Mouse (Mus musculus): ENCODE results near the gene Pard3.

Pard3 gene

GRCm38 (mm10) chr8:127603062-127603461 is 539.4 kb downstream of the Pard3 start:
- Histone ChIP-seq H3K4me1 (replicated peaks; ENCODE audit: low read depth, low read length) (no peaks in the 10 kb centered on the region), H3K4me3 (replicated peaks; ENCODE audit: low read length) (no peak overlapping the region), H3K9me3 (ENCODE audit: low read length) (peaks cover 4% of the 10 kb centered on the region; the same call in 1 of the 2 replicates), H3K27me3 (ENCODE audit: insufficient read depth, low read length) (no peaks in the 10 kb centered on the region), H3K36me3 (ENCODE audit: insufficient read depth, low read length) (peaks cover 13% of the 10 kb centered on the region)
- TF ChIP-seq CTCF (conservative IDR thresholded peaks at IDR 0.05; ENCODE audit: low read length) = no peak

- Histone ChIP-seq H3K27me3 (ENCODE audit: insufficient read depth, low read length) (no peaks in the 10 kb centered on the region), H3K4me1 (replicated peaks; ENCODE audit: low read depth, low read length) (no peaks in the 10 kb centered on the region), H3K4me3 (replicated peaks; ENCODE audit: low read length) (no peak overlapping the region), H3K36me3 (ENCODE audit: insufficient read depth, low read length) (peaks cover 26% of the 10 kb centered on the region), H3K9me3 (ENCODE audit: low read length) (no peaks in the 10 kb centered on the region)
- no peak for TF ChIP-seq CTCF (conservative IDR thresholded peaks at IDR 0.05; ENCODE audit: low read length)
Measured at GRCm38 (mm10) chr8:127608541-127609270, 545.0 kb downstream of the Pard3 start.

- TF ChIP-seq CTCF (conservative IDR thresholded peaks at IDR 0.05; ENCODE audit: low read length) (no peak), NANOG (IDR thresholded peaks at IDR 0.05; ENCODE audit: borderline replicate concordance, low read length) (no peak), POU5F1 (IDR thresholded peaks at IDR 0.05; ENCODE audit: borderline replicate concordance, low read length) (no peak)
- Histone ChIP-seq H3K36me3 (ENCODE audit: insufficient read depth, low read length) (peaks cover 19% of the 10 kb centered on the region), H3K4me3 (replicated peaks; ENCODE audit: low read length) (no peak overlapping the region), H3K27me3 (ENCODE audit: insufficient read depth, low read length) (no peaks in the 10 kb centered on the region), H3K4me1 (replicated peaks; ENCODE audit: low read depth, low read length) (no peaks in the 10 kb centered on the region), H3K9me3 (ENCODE audit: low read length) (no peaks in the 10 kb centered on the region)
Measured at GRCm38 (mm10) chr8:127609316-127609715, 545.6 kb downstream of the Pard3 start.

- no peaks in the 10 kb centered on the region for H3K27me3 ChIP-seq (ENCODE audit: insufficient read depth, low read length)
- no peak overlapping the region for H3K4me3 ChIP-seq (replicated peaks; ENCODE audit: low read length)
- no peaks in the 10 kb centered on the region for H3K9me3 ChIP-seq (ENCODE audit: low read length)
- H3K36me3 ChIP-seq (ENCODE audit: insufficient read depth, low read length) = peaks cover 14% of the 10 kb centered on the region
- H3K4me1 ChIP-seq (replicated peaks; ENCODE audit: low read depth, low read length) = no peaks in the 10 kb centered on the region
- TF ChIP-seq CTCF (conservative IDR thresholded peaks at IDR 0.05; ENCODE audit: low read length) (no peak), POU5F1 (IDR thresholded peaks at IDR 0.05; ENCODE audit: borderline replicate concordance, low read length) (no peak), NANOG (IDR thresholded peaks at IDR 0.05; ENCODE audit: borderline replicate concordance, low read length) (no peak)
Measured at GRCm38 (mm10) chr8:127614206-127614605, 550.5 kb downstream of the Pard3 start.

- no peak overlapping the region for H3K4me3 ChIP-seq (replicated peaks; ENCODE audit: low read length)
- H3K9me3 ChIP-seq (ENCODE audit: low read length) = no peaks in the 10 kb centered on the region
- H3K4me1 ChIP-seq (replicated peaks; ENCODE audit: low read depth, low read length) = no peaks in the 10 kb centered on the region
- no peak for TF ChIP-seq NANOG (IDR thresholded peaks at IDR 0.05; ENCODE audit: borderline replicate concordance, low read length)
- TF ChIP-seq POU5F1 (IDR thresholded peaks at IDR 0.05; ENCODE audit: borderline replicate concordance, low read length) = no peak
- no peak for TF ChIP-seq CTCF (conservative IDR thresholded peaks at IDR 0.05; ENCODE audit: low read length)
- no peaks in the 10 kb centered on the region for H3K36me3 ChIP-seq (ENCODE audit: insufficient read depth, low read length)
- H3K27me3 ChIP-seq (ENCODE audit: insufficient read depth, low read length) = no peaks in the 10 kb centered on the region
Measured at GRCm38 (mm10) chr8:127616681-127617080, 553.0 kb downstream of the Pard3 start.

- TF ChIP-seq POU5F1 (IDR thresholded peaks at IDR 0.05; ENCODE audit: borderline replicate concordance, low read length) (no peak), CTCF (conservative IDR thresholded peaks at IDR 0.05; ENCODE audit: low read length) (no peak), NANOG (IDR thresholded peaks at IDR 0.05; ENCODE audit: borderline replicate concordance, low read length) (no peak)
- H3K27me3 ChIP-seq (ENCODE audit: insufficient read depth, low read length) = no peaks in the 10 kb centered on the region
- H3K36me3 ChIP-seq (ENCODE audit: insufficient read depth, low read length) = no peaks in the 10 kb centered on the region
- H3K4me3 ChIP-seq (replicated peaks; ENCODE audit: low read length) = no peak overlapping the region
- H3K9me3 ChIP-seq (ENCODE audit: low read length) = no peaks in the 10 kb centered on the region
- no peaks in the 10 kb centered on the region for H3K4me1 ChIP-seq (replicated peaks; ENCODE audit: low read depth, low read length)
Measured at GRCm38 (mm10) chr8:127622137-127622536, 558.4 kb downstream of the Pard3 start.

- no peaks in the 10 kb centered on the region for H3K4me1 ChIP-seq (replicated peaks; ENCODE audit: low read depth, low read length)
- TF ChIP-seq CTCF (conservative IDR thresholded peaks at IDR 0.05; ENCODE audit: low read length) = no peak
- no peak for TF ChIP-seq POU5F1 (IDR thresholded peaks at IDR 0.05; ENCODE audit: borderline replicate concordance, low read length)
- no peak for TF ChIP-seq NANOG (IDR thresholded peaks at IDR 0.05; ENCODE audit: borderline replicate concordance, low read length)
- no peaks in the 10 kb centered on the region for H3K36me3 ChIP-seq (ENCODE audit: insufficient read depth, low read length)
- no peaks in the 10 kb centered on the region for H3K9me3 ChIP-seq (ENCODE audit: low read length)
- H3K4me3 ChIP-seq (replicated peaks; ENCODE audit: low read length) = no peak overlapping the region
- H3K27me3 ChIP-seq (ENCODE audit: insufficient read depth, low read length) = no peaks in the 10 kb centered on the region
Measured at GRCm38 (mm10) chr8:127638232-127639087, 574.8 kb downstream of the Pard3 start.

GRCm38 (mm10) chr8:127639088-127639453 is 575.4 kb downstream of the Pard3 start:
- H3K27me3 ChIP-seq (ENCODE audit: insufficient read depth, low read length) = no peaks in the 10 kb centered on the region

More at GRCm38 (mm10) chr8:127639088-127639453, 575.4 kb downstream of the Pard3 start:
- Histone ChIP-seq H3K4me1 (replicated peaks; ENCODE audit: low read depth, low read length) (no peaks in the 10 kb centered on the region), H3K36me3 (ENCODE audit: insufficient read depth, low read length) (no peaks in the 10 kb centered on the region), H3K9me3 (ENCODE audit: low read length) (no peaks in the 10 kb centered on the region), H3K4me3 (replicated peaks; ENCODE audit: low read length) (no peak overlapping the region)
- TF ChIP-seq POU5F1 (IDR thresholded peaks at IDR 0.05; ENCODE audit: borderline replicate concordance, low read length) (no peak), NANOG (IDR thresholded peaks at IDR 0.05; ENCODE audit: borderline replicate concordance, low read length) (no peak), CTCF (conservative IDR thresholded peaks at IDR 0.05; ENCODE audit: low read length) (no peak)

All from E14TG2a.4 (cell line).